Mouse (Mus musculus) lung, postnatal 0 days (tissue): ENCODE data around the gene Tigd3. TPM values are rescaled to one million over a fixed set of nuclear protein-coding genes. Genes with fewer than 3 reads are reported as not detected.

Experiments
- ATAC-seq: fragments of 200-750 bp; cut with Nextera tagmentation; 2 replicates; pipeline ENCODE4 v1.8.0; 2017; ENCODE audit warnings: moderate library complexity
- DNase-seq: peaks from one replicate; pipeline ENCODE4 v3.0.0-alpha.2; 2016; ENCODE audit warnings: low spot score
- H3K27ac ChIP-seq: fragments of 300-500 bp; sonication (generic); 2 replicates; pipeline ENCODE4 v1.5.1; 2014; ENCODE audit warnings: antibody characterized with exemption, mild to moderate bottlenecking, low read length, mixed read lengths
- H3K27me3 ChIP-seq: fragments of 300-500 bp; sonication (generic); replicated peaks from 2 replicates; pipeline ENCODE4 v1.6.1; 2014; ENCODE audit warnings: low read length, mixed read lengths; ENCODE audit not compliant: insufficient read depth
- H3K36me3 ChIP-seq: fragments of 300-500 bp; sonication (generic); 2 replicates; pipeline ENCODE4 v1.6.1; 2014; ENCODE audit warnings: low read length, mixed read lengths; ENCODE audit not compliant: insufficient read depth
- H3K4me1 ChIP-seq: fragments of 300-500 bp; sonication (generic); 2 replicates; pipeline ENCODE4 v1.6.1; 2014; ENCODE audit warnings: antibody characterized with exemption, low read depth, low read length, mixed read lengths; ENCODE audit not compliant: insufficient read depth
- H3K4me2 ChIP-seq: fragments of 300-500 bp; sonication (generic); replicated peaks from 2 replicates; pipeline ENCODE4 v1.6.1; 2014; ENCODE audit warnings: low read depth, mild to moderate bottlenecking, low read length, moderate library complexity, mixed read lengths
- H3K4me3 ChIP-seq: fragments of 300-500 bp; sonication (generic); 2 replicates; pipeline ENCODE4 v1.5.1; 2014; ENCODE audit warnings: low read depth, low read length
- H3K9ac ChIP-seq: fragments of 300-500 bp; sonication (generic); replicated peaks from 2 replicates; pipeline ENCODE4 v1.6.1; 2014; ENCODE audit warnings: low read depth, mild to moderate bottlenecking
- H3K9me3 ChIP-seq: fragments of 300-500 bp; sonication (generic); 2 replicates; pipeline ENCODE4 v1.6.1; 2016; ENCODE audit warnings: low read length, mixed read lengths
- CTCF ChIP-seq: IDR thresholded peaks from 2 replicates; pipeline ENCODE4 v1.5.1; 2016; ENCODE audit warnings: antibody characterized with exemption, mild to moderate bottlenecking
- EP300 ChIP-seq: IDR thresholded peaks from 2 replicates; pipeline ENCODE4 v1.6.1; 2016; ENCODE audit warnings: antibody characterized with exemption, mild to moderate bottlenecking, control low read depth
- WGBS: fragments of 180-500 bp; shearing (Covaris S2); extraction: QIAGEN DNeasy Blood & Tissue Kit; methylation state at CpG from one replicate; pipeline ENCODE4 v1.1.7; 2014; 5-methylcytosine and 5-hydroxymethylcytosine counted together
- polyA plus RNA-seq: library from polyadenylated mRNA; unstranded; fragments of >200 nt; fragmentation: Nextera tagmentation; extraction: Ambion mirVana; gene quantifications from 2 replicates; pipeline ENCODE4 v1.2.1, GENCODE M21; 2015

Gene Tigd3
- polyA plus RNA-seq, 1 experiment from 2014 or later = 1.3 TPM

- WGBS = 97% methylated on average over 13 of the region's 13 CpGs
- no peaks in the 10 kb centered on the region for H3K9me3 ChIP-seq
- H3K36me3 ChIP-seq = no peaks in the 10 kb centered on the region
- peaks cover 3% of the 10 kb centered on the region; the same call in 1 of the 2 replicates for H3K4me1 ChIP-seq
- TF ChIP-seq EP300 (no peak), CTCF (no peak)
- DNase-seq (no peak), ATAC-seq (no peak)
- no peaks in the 10 kb centered on the region for H3K27me3 ChIP-seq
- no peak overlapping the region for H3K4me2 ChIP-seq
- no peak overlapping the region for H3K9ac ChIP-seq
- no peak overlapping the region for H3K4me3 ChIP-seq
- H3K27ac ChIP-seq = no peak overlapping the region
These were observed 1.2 kb downstream of the Tigd3 start for GRCm38 (mm10) chr19:5892735-5893134.

DNA sequence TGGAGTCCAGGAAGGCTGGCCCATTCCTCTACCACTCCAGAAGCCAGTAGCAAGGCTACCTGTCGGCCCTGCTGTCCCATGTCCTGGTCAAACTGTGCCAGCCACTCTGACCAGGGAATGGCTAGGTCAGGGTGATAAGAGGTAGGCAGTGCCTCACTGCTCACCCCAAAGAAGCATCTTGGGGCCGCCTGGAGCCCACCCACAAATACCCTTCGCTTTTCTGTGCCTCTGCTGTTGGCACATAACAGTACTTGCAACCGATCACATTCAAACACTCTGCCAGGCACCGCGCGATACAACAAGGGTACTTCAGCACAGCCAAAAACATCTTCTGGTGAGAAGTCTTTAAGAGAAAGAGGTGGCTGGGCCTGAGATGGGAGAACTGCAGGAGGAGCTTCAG is 1.7 kb downstream of the Tigd3 start:
- ATAC-seq (no peak), DNase-seq (no peak)
- H3K4me1 ChIP-seq = peaks cover 3% of the 10 kb centered on the region; the same call in 1 of the 2 replicates
- H3K4me3 ChIP-seq = no peak overlapping the region
- H3K9ac ChIP-seq = no peak overlapping the region
- H3K27ac ChIP-seq = no peak overlapping the region
- WGBS = 91% methylated on average over 7 of the region's 7 CpGs
- H3K4me2 ChIP-seq = no peak overlapping the region
- H3K36me3 ChIP-seq = no peaks in the 10 kb centered on the region
- TF ChIP-seq CTCF = no peak
- TF ChIP-seq EP300 = no peak
- H3K27me3 ChIP-seq = no peaks in the 10 kb centered on the region
- no peaks in the 10 kb centered on the region for H3K9me3 ChIP-seq

DNA sequence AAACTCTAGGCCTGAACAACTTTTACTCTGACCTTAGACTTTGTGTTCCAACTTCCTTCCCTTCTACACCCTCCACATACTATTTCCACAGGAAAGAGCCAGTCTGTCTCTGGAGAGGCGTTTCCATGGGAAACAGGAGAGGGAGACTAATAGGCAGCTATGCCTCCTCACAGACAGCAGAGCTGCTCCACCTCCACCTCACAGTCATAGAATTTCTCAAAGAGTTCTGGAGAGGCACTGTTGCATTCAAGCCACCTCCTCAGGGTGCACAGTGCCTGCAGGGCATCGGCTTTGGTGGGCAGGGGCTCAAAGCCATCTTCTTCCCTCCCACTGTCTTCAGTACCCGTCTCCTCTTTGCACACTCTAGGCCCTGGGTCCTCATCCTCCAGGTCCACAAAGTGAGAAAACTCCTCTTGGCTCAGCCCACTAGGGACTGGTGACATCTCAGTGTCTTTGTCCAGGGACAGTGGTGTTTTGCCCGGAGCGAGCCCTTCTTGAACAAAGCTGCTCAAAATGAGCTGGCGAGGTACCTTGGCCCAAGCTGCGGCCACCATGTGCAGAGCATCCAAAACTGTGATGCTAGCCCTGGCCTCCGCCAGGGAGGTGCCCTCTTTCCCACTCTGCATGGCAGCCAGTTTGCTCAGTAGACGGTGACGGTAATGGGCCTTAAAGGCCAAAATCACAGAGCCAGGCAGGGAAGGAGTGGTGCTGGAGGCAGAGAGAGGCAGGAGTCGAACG is 2.3 kb downstream of the Tigd3 start:
- no peaks in the 10 kb centered on the region for H3K36me3 ChIP-seq
- H3K4me1 ChIP-seq = peaks cover 3% of the 10 kb centered on the region; the same call in 1 of the 2 replicates
- H3K27me3 ChIP-seq = no peaks in the 10 kb centered on the region
- no peak overlapping the region for H3K27ac ChIP-seq
- no peak overlapping the region for H3K9ac ChIP-seq
- WGBS = 91% methylated on average over 12 of the region's 12 CpGs
- ATAC-seq (no peak), DNase-seq (no peak)
- H3K4me3 ChIP-seq = no peak overlapping the region
- no peak for TF ChIP-seq EP300
- no peak for TF ChIP-seq CTCF
- H3K4me2 ChIP-seq = no peak overlapping the region
- no peaks in the 10 kb centered on the region for H3K9me3 ChIP-seq

DNA sequence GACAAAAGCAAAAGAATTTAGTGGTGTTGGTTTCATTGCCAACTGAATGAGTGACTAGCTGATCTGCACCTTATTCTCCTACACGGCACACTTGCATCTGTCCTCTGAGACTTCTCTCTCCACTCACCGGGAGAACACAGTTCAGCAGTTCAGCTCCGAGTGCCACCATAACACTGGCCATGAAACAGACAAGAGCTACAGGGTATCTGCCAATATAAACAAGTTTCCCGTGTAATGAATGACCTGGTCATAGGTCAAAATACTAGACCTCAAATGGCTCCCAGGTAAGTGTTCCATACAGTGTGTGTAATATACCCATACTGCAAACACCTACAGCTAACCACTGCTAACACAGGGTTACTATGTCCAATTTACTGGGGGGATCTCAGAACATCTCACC is 4.7 kb downstream of the Tigd3 start:
- H3K27me3 ChIP-seq = no peaks in the 10 kb centered on the region
- no peaks in the 10 kb centered on the region for H3K36me3 ChIP-seq
- H3K4me2 ChIP-seq = no peak overlapping the region
- DNase-seq (no peak), ATAC-seq (no peak)
- H3K27ac ChIP-seq = no peak overlapping the region
- 45% methylated on average over 4 of the region's 4 CpGs for WGBS
- no peaks in the 10 kb centered on the region for H3K4me1 ChIP-seq
- no peak overlapping the region for H3K9ac ChIP-seq
- no peak for TF ChIP-seq EP300
- no peak for TF ChIP-seq CTCF
- no peak overlapping the region for H3K4me3 ChIP-seq
- no peaks in the 10 kb centered on the region for H3K9me3 ChIP-seq

DNA sequence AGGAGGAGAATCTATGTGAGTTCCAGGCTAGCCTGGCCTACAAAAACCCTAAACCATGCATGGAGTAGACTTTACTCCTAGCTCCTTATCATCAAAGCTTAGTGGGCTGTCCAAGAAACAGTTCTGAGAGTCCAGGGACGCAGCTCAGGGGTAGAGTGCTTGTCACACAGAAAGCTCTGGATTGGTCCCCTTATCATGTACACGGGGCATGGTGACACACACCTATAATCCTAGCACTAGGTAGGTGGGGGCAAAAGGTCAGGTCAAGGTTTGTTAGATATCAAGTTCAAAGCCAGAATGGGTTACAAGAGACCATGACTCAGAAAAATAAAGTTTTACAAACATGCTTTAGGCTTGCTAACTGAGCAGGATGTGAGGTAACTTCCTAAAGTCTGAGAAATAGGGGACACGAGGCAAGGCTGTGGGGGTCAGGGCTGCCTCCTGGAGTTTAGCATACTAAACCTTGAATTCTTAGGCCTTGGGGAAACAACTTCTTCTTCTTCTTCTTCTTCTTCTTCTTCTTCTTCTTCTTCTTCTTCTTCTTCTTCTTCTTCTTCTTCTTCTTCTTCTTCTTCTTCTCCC is 6.6 kb downstream of the Tigd3 start:
- DNase-seq (no peak), ATAC-seq (no peak)
- 59% methylated on average over 3 of the region's 3 CpGs for WGBS
- no peak for TF ChIP-seq EP300
- no peak for TF ChIP-seq CTCF
- H3K9me3 ChIP-seq = no peaks in the 10 kb centered on the region
- H3K4me1 ChIP-seq = no peaks in the 10 kb centered on the region
- H3K4me2 ChIP-seq = no peak overlapping the region
- no peaks in the 10 kb centered on the region for H3K27me3 ChIP-seq
- no peaks in the 10 kb centered on the region for H3K36me3 ChIP-seq
- H3K9ac ChIP-seq = no peak overlapping the region
- H3K4me3 ChIP-seq = no peak overlapping the region
- H3K27ac ChIP-seq = no peak overlapping the region

GRCm38 (mm10) chr19:5885838-5886237 is 8.1 kb downstream of the Tigd3 start:
- DNase-seq (peak; percentile 52), ATAC-seq (no peak)
- Histone ChIP-seq H3K27ac (no peak overlapping the region), H3K9me3 (no peaks in the 10 kb centered on the region), H3K4me3 (no peak overlapping the region), H3K36me3 (no peaks in the 10 kb centered on the region), H3K27me3 (no peaks in the 10 kb centered on the region), H3K4me1 (no peaks in the 10 kb centered on the region), H3K9ac (no peak overlapping the region), H3K4me2 (no peak overlapping the region)
- TF ChIP-seq CTCF (peak; percentile 72), EP300 (no peak)
- WGBS = 63% methylated on average over 4 of the region's 4 CpGs
